Mouse (Mus musculus) natural killer cell, adult 2 months (primary cell): ENCODE data around the gene Megf9.
A peak's percentile ranks its signal among the peaks of the same experiment; 100 is the strongest.

ENCODE experiments used
- DNase-seq, 2 experiments: peaks; one replicate each; pipeline ENCODE4 v3.0.0; 2022; ENCODE audit warnings: low spot score in 2 of 2

Megf9 gene

GRCm38 (mm10) chr4:70446774-70447173 lies 88.0 kb downstream of the Megf9 start:
- no peak for DNase-seq

GRCm38 (mm10) chr4:70420202-70420601 lies 114.6 kb downstream of the Megf9 start:
- DNase-seq: no peak

- peak in 1 of 2 experiments; percentile 5 for DNase-seq
Observed at GRCm38 (mm10) chr4:70412126-70412525, 122.7 kb downstream of the Megf9 start.

GRCm38 (mm10) chr4:70409994-70410721 lies 124.6 kb downstream of the Megf9 start, which contains the start of gene Cdk5rap2:
TSS of gene Cdk5rap2 (minus strand) at chr4:70410443.
- DNase-seq: peak; percentile 88 to 91

- DNase-seq: no peak
Observed at GRCm38 (mm10) chr4:70409456-70409855, 125.3 kb downstream of the Megf9 start.

- no peak for DNase-seq
Observed at GRCm38 (mm10) chr4:70402109-70402819, 132.5 kb downstream of the Megf9 start.

GRCm38 (mm10) chr4:70399476-70399875 lies 135.3 kb downstream of the Megf9 start:
- no peak for DNase-seq

GRCm38 (mm10) chr4:70399074-70399473 lies 135.7 kb downstream of the Megf9 start:
- no peak for DNase-seq

- DNase-seq: peak in 1 of 2 experiments; percentile 26
Observed at GRCm38 (mm10) chr4:70398088-70398487, 136.7 kb downstream of the Megf9 start.

GRCm38 (mm10) chr4:70396701-70397100 lies 138.1 kb downstream of the Megf9 start:
- no peak for DNase-seq

GRCm38 (mm10) chr4:70394736-70395135 lies 140.1 kb downstream of the Megf9 start:
- no peak for DNase-seq

GRCm38 (mm10) chr4:70391760-70392372 lies 142.9 kb downstream of the Megf9 start:
- no peak for DNase-seq

GRCm38 (mm10) chr4:70391073-70391472 lies 143.7 kb downstream of the Megf9 start:
- DNase-seq: no peak

- no peak for DNase-seq
Observed at GRCm38 (mm10) chr4:70386206-70386605, 148.6 kb downstream of the Megf9 start.

GRCm38 (mm10) chr4:70377359-70377758 lies 157.4 kb downstream of the Megf9 start:
- no peak for DNase-seq
